Mouse (Mus musculus): ENCODE results near the gene Faxc. TPM values are rescaled to one million over a fixed set of nuclear protein-coding genes. Genes with fewer than 3 reads are reported as not detected.

Gene Faxc
- polyA plus RNA-seq, 1 experiment from 2014 or later = 3.5 TPM

Other genes starting within 250 kb of the Faxc start
- not detected in 2 replicates for gene Prdm13, start 245.4 kb upstream of the Faxc start, polyA plus RNA-seq (2015; fragmentation: Nextera tagmentation; extraction: Ambion mirVana)
- gene Ccnc, start 203.6 kb upstream of the Faxc start, polyA plus RNA-seq (2015; fragmentation: Nextera tagmentation; extraction: Ambion mirVana) = 47.4 TPM in 2 replicates
- 8.8 and 8.9 TPM in 2 replicates for gene Usp45, start 164.2 kb upstream of the Faxc start, polyA plus RNA-seq (2015; fragmentation: Nextera tagmentation; extraction: Ambion mirVana)
- 9.6 and 11.2 TPM in 2 replicates for gene Tstd3, start 164.1 kb upstream of the Faxc start, polyA plus RNA-seq (2015; fragmentation: Nextera tagmentation; extraction: Ambion mirVana)
- gene Pnisr, start 83.7 kb upstream of the Faxc start, polyA plus RNA-seq (2015; fragmentation: Nextera tagmentation; extraction: Ambion mirVana) = 119 and 130 TPM in 2 replicates
- gene Coq3, start 51.7 kb upstream of the Faxc start, polyA plus RNA-seq (2015; fragmentation: Nextera tagmentation; extraction: Ambion mirVana) = 14.0 and 15.4 TPM in 2 replicates

Measured in lung, embryonic 15.5 days (tissue).